ENCODE assay signal across 8 mouse cellular contexts in genomic region chr8:122281317-122282034, GRCm38 (mm10). TPM values are rescaled to one million over a fixed set of nuclear protein-coding genes. Genes with fewer than 3 reads are reported as not detected.
A peak's percentile ranks its signal among the peaks of the same experiment; 100 is the strongest.
DNase-seq lines count a peak whose midpoint lies in the region; ATAC-seq lines count a peak whose summit lies in the region.

No protein-coding gene starts in this region.

- peak overlapping the region; percentile 75 to 87 for H3K4me3 ChIP-seq in heart, embryonic 14.5 days (ENCODE audit: control insufficient read depth in 1 of 2, insufficient read depth in 1 of 2, low read depth in 1 of 2, low read length in 2 of 2)
- H3K4me3 ChIP-seq in liver, embryonic 13.5 days (replicated peaks): peak overlapping the region; percentile 97
- peak overlapping the region; percentile 83 for H3K4me3 ChIP-seq in stomach, embryonic 16.5 days (replicated peaks; ENCODE audit: low read length)

- WGBS in heart, embryonic 14.5 days: under 1% methylated on average over 45 of the region's 47 CpGs
- under 1% methylated on average over 47 of the region's 47 CpGs for WGBS in liver, embryonic 13.5 days (ENCODE audit: insufficient replicate concordance)
- WGBS in stomach, embryonic 16.5 days: under 1% methylated on average over 46 of the region's 47 CpGs

- H3K27ac ChIP-seq in heart, embryonic 14.5 days (replicated peaks in 1 of 2; ENCODE audit: control insufficient read depth in 1 of 2, insufficient read depth in 1 of 2, low read depth in 2 of 2, low read length in 2 of 2): peak overlapping the region; percentile 76 to 79
- peak overlapping the region; percentile 85 for H3K27ac ChIP-seq in liver, embryonic 13.5 days
- H3K27ac ChIP-seq in stomach, embryonic 16.5 days (ENCODE audit: low read length): peak overlapping the region; percentile 88

- peak; percentile 79 for ATAC-seq in CD4-positive, CD25-positive, alpha-beta regulatory T cell, adult 4 months
- ATAC-seq in heart, embryonic 14.5 days (ENCODE audit: insufficient number of reproducible peaks, insufficient read depth, low FRiP score, low read depth): peak; percentile 89
- ATAC-seq in liver, embryonic 13.5 days (ENCODE audit: low read depth): peak; percentile 81
- ATAC-seq in stomach, embryonic 16.5 days (ENCODE audit: insufficient read depth, low FRiP score): peak; percentile 93

- peaks cover 29 to 40% of the 10 kb centered on the region in 2 experiments for H3K4me1 ChIP-seq in heart, embryonic 14.5 days (ENCODE audit: control insufficient read depth in 2 of 2, insufficient read depth in 2 of 2, low read length in 2 of 2)
- peaks cover 72% of the 10 kb centered on the region for H3K4me1 ChIP-seq in liver, embryonic 13.5 days (replicated peaks)
- H3K4me1 ChIP-seq in stomach, embryonic 16.5 days (ENCODE audit: control insufficient read depth, insufficient read depth, low read length): peaks cover 39% of the 10 kb centered on the region

- H3K27me3 ChIP-seq in heart, embryonic 14.5 days (ENCODE audit: control insufficient read depth, insufficient read depth, low read length): no peaks in the 10 kb centered on the region
- H3K27me3 ChIP-seq in liver, embryonic 13.5 days: no peaks in the 10 kb centered on the region
- H3K27me3 ChIP-seq in stomach, embryonic 16.5 days (ENCODE audit: control insufficient read depth, insufficient read depth, low read length): no peaks in the 10 kb centered on the region

- peak; percentile 97 for DNase-seq in c-Kit-negative CD71-positive TER-119-positive erythroid progenitor cells, embryonic 14.5 days (ENCODE audit: low read depth, low spot score)
- DNase-seq in fibroblast of lung, adult 2 months (ENCODE audit: low read depth): peak; percentile 95
- peak; percentile 100 for DNase-seq in kidney, postnatal 14 days
- peak; percentile 99 for DNase-seq in liver, embryonic 13.5 days
- DNase-seq in neural tube, embryonic 10.5 days (ENCODE audit: extremely low spot score, low spot score): peak; percentile 100

- H3K4me2 ChIP-seq in heart, embryonic 14.5 days (ENCODE audit: low read length): peak overlapping the region; percentile 90
- peak overlapping the region; percentile 77 for H3K4me2 ChIP-seq in liver, embryonic 13.5 days
- peak overlapping the region; percentile 98 for H3K4me2 ChIP-seq in stomach, embryonic 16.5 days (ENCODE audit: low read depth, low read length)

- H3K36me3 ChIP-seq in heart, embryonic 14.5 days (ENCODE audit: control insufficient read depth, insufficient read depth, low read length): no peaks in the 10 kb centered on the region
- H3K36me3 ChIP-seq in liver, embryonic 13.5 days: 0 out of 2 replicates have a peak, but pooled peaks cover 4% of the 10 kb centered on the region
- H3K36me3 ChIP-seq in stomach, embryonic 16.5 days (ENCODE audit: control insufficient read depth, insufficient read depth, low read length): no peaks in the 10 kb centered on the region

- H3K9me3 ChIP-seq in heart, embryonic 14.5 days (ENCODE audit: control insufficient read depth, low read length): no peaks in the 10 kb centered on the region
- H3K9me3 ChIP-seq in liver, embryonic 13.5 days (replicated peaks): no peaks in the 10 kb centered on the region
- H3K9me3 ChIP-seq in stomach, embryonic 16.5 days (replicated peaks; ENCODE audit: control insufficient read depth, low read length): no peaks in the 10 kb centered on the region

- H3K9ac ChIP-seq in heart, embryonic 14.5 days (ENCODE audit: low read length): peak overlapping the region; percentile 54
- peak overlapping the region; percentile 67 for H3K9ac ChIP-seq in liver, embryonic 13.5 days
- H3K9ac ChIP-seq in stomach, embryonic 16.5 days (ENCODE audit: low read length): peak overlapping the region; percentile 73

RNA-seq across cellular contexts. Expression of gene Zfpm1, which starts 0.5 kb away (rescaled TPM):
- under 1 TPM; 0.46 to 0.82 TPM for polyA plus RNA-seq in CD4-positive, CD25-positive, alpha-beta regulatory T cell, adult 4 months (2017; shearing (Covaris generic))
- polyA plus RNA-seq in heart, embryonic 14.5 days (2014; fragmentation: Nextera tagmentation; extraction: Ambion mirVana): 4.4 and 6.1 TPM in 2 replicates
- 10.0 and 11.7 TPM in 2 replicates for polyA plus RNA-seq in liver, embryonic 13.5 days (2015; fragmentation: Nextera tagmentation; extraction: Ambion mirVana)
- 2.0 and 2.1 TPM in 2 replicates for polyA plus RNA-seq in stomach, embryonic 16.5 days (2015; fragmentation: Nextera tagmentation; extraction: Ambion mirVana)

Comparison
In these comparisons a context has a peak if more than half of its experiments do, and no peak if none do; other contexts are left out.
1. Peak in every context shown above with its lines: DNase-seq, ATAC-seq, H3K4me3 ChIP-seq and H3K27ac ChIP-seq.